Mouse (Mus musculus) c-Kit-positive CD71-negative TER-119-negative erythroid progenitor cells, embryonic 14.5 days (primary cell): Measurements from ENCODE around the gene Vmn1r53.
"Not testable (repeated sequence)": the region's sequence is repeated elsewhere in the genome, so short reads cannot be mapped to it uniquely, and the experiment has no call there.

Experiments used
- DNase-seq: peaks from one replicate; pipeline ENCODE4 v3.0.0-alpha.2; 2013; ENCODE audit warnings: low read depth

The Vmn1r53 gene

GRCm38 (mm10) chr6:90224338-90224737 is at the start of gene Vmn1r53:
TSS of gene Vmn1r53 (minus strand) at chr6:90224438.
- no peak for DNase-seq

GRCm38 (mm10) chr6:90246000-90246399 is 21.8 kb upstream of the Vmn1r53 start, which contains the start of gene Vmn1r54:
TSS of gene Vmn1r54 (plus strand) at chr6:90246300.
- DNase-seq: no peak

- no peak for DNase-seq
These were observed 19.8 kb upstream of the Vmn1r53 start for GRCm38 (mm10) chr6:90244019-90244418.

- DNase-seq: no peak
These were observed 8.4 kb upstream of the Vmn1r53 start for GRCm38 (mm10) chr6:90232681-90233080.

GRCm38 (mm10) chr6:90232114-90232513 is 7.9 kb upstream of the Vmn1r53 start:
- not testable (repeated sequence) for DNase-seq

- DNase-seq: not testable (repeated sequence)
These were observed 21.7 kb downstream of the Vmn1r53 start, which contains the start of gene V1ra8 for GRCm38 (mm10) chr6:90202493-90202892. TSS of gene V1ra8 (plus strand) at chr6:90202793.

- DNase-seq: no peak
These were observed 49.7 kb downstream of the Vmn1r53 start, which contains the start of gene Vmn1r52 for GRCm38 (mm10) chr6:90174508-90174907. TSS of gene Vmn1r52 (plus strand) at chr6:90174808.
